Mouse (Mus musculus) thymus, postnatal 25 days (tissue): ENCODE measurements around the gene 1110059G10Rik.
A peak's percentile ranks its signal among the peaks of the same experiment; 100 is the strongest.

ENCODE experiments used
- DNase-seq: peaks from one replicate; pipeline ENCODE4 v3.0.0; 2022

The 1110059G10Rik gene

DNA sequence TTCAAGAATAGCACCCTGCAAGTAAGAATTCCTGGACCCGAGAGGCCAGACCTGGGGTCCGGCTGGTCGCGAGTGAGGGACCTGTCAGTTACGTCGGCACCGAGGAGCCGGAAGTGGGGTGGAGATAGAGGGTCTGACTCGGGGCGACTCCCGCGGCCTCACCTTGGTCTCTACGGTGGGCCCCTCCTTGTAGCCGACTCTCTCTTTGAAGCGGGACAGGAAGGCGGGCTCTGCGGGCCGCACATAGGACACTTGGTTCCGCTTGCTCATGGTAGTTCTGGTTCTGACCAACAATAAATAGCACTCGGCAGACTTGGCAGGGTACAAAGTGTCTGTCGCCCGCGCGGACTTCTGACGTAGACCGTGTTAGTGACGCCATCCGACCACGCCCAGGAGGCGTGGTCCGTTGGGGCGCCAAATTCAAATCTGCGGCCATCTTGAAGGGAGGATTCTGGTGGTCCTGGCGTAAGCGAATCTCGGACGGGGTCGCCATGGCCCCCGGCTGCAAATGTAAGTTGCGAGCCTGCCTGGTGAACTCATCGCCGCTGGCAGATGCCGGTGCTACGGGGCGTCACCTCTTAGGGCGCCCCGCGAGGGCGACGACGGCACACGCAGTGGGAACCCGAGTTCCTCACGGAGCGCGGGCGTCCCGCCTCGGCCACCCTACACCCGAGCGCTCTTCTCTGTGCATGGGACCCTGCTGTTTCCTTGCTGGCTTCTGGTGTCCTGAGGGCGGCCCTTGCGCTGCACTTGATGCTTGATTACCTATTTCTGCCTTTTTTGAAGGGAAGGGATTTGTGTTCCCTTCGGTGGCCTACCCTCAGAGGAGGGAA lies at the start of gene 1110059G10Rik, which contains the start of gene Kif15:
Gene 1110059G10Rik, minus strand, starts transcription at position 358 of the 833 bp plus-strand sequence.
Gene Kif15, plus strand, starts transcription at position 404 of the 833 bp plus-strand sequence.
- DNase-seq, result peak; percentile 94

DNA sequence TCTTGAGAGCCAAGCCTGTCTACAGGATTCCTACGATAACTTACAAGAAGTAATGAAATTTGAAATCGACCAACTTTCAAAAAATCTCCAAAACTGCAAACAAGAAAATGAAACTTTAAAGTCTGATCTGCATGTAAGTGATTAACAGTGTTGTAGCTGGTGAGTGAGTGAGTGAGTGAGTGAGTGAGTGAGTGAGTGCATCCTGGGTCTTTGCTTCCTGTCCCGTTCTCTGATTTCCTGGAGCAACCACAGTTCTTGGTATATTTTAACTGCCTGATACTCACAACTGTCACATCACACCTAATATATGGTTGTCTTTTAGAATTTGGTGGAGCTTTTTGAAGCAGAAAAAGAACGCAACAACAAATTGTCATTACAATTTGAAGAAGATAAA lies 48.4 kb upstream of the 1110059G10Rik start:
- DNase-seq, result no peak

GRCm38 (mm10) chr9:122998406-122999192 lies 47.8 kb upstream of the 1110059G10Rik start:
- no peak for DNase-seq

GRCm38 (mm10) chr9:122928915-122929314 lies 21.9 kb downstream of the 1110059G10Rik start:
- no peak for DNase-seq

DNA sequence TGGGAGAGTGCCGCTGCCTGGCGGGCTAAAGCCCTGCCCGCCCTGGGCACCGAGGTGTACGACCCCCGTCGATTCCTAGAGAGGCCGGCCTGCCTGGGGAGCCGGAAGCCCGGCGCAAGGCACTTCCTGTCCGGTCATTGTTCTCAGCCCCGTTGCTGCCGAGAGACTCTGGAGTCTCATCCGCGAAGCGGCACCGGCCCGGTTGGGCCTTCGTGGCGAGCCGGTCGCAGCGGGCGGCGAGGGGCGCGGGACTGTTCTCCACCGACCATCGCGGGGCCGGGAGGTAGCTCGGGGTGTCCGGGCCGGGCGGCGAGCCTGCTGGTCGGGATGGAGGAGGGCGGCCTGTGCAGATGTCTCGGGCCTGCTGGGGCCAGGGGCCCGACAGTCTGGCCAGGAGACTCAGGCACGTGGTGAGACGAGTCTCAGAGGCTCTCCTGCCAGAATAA lies 27.8 kb downstream of the 1110059G10Rik start, which contains the start of gene Zfp105:
Gene Zfp105, plus strand, starts transcription at position 137 of the 446 bp plus-strand sequence.
- DNase-seq, result peak; percentile 1

DNA sequence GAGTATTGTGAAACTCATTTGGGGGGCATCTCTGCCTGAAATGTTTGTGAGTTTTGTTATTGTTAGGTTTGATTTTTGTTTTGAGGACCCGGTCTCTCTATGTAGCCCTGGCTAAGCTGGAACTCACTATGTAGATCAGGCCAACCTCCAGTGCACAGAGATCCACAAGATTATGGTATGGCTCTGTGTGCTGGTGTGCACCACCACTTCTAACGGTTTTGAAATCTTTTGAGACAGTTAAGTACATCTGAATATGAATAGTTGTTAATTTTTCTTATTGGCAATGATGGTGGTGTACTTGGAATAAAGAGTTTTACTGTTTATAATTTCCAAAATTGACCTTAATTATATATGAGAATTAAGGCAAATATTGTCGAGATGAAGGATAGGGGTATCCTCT lies 28.4 kb downstream of the 1110059G10Rik start:
- no peak for DNase-seq

- no peak for DNase-seq
Measured at GRCm38 (mm10) chr9:122902717-122903535, 47.9 kb downstream of the 1110059G10Rik start.

DNA sequence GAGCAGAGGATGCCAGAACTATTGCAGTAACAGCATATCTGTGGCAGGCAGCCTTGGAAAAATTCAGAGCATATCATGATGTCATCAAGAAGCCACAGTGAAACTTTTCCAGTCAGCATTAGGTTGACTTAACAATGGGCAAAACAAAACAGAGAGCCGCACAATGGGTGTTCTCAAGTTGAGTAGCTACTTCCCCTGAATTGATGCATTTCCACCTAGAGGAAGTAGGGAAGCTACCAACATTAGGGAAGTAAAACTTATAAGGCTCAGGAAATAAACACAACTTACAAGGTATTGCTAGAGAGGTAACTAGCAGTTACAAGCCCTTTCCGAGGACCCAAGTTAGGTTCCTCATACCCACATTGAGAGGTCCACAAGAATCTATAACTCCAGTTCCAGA lies 49.8 kb downstream of the 1110059G10Rik start:
- DNase-seq, result no peak
